ENCODE assay signal across 11 mouse cellular contexts in the genomic region with DNA sequence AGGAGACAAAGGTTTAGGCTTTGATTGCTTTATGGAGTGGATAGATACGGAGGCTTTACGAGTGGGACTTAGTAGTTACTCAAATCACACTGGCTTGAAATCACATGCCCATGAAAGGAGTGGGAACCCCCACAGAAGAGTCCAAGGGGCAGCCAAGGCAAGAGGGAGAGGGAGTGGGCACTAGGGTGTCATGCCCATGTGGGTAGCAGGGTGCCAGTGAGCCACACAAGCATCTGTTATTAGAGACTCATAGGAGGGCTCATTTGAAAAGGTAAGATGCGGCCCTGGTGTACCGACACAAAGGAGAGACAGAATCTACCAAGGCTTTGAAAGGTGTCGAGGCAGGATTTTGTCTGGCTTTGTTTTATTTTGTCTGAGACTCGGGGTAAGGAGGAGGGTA.
A peak's percentile ranks its signal among the peaks of the same experiment; 100 is the strongest.
DNase-seq lines count a peak whose midpoint lies in the region; ATAC-seq lines count a peak whose summit lies in the region.
"Had no signal": no experiment of that assay in that cellular context is flagged by ENCODE, and none has a peak within 500 bp of the region (broad histone marks: within the 10 kb centered on the region; RNA-seq: fewer than 3 reads in every experiment).

No protein-coding gene starts in this region.

- intact Hi-C loops in heart, postnatal 14 days (cut with DNase I) = no loop called here
- intact Hi-C loops in left cerebral cortex, postnatal 10 days (cut with DNase I) = no loop called here

- H3K27me3 ChIP-seq in heart, embryonic 16.5 days (ENCODE audit: control insufficient read depth, insufficient read depth, low read length) = no peaks in the 10 kb centered on the region
- H3K27me3 ChIP-seq in embryonic facial prominence, embryonic 12.5 days = no peaks in the 10 kb centered on the region
- H3K27me3 ChIP-seq in hindbrain, embryonic 10.5 days (ENCODE audit: insufficient read depth, poor library complexity, severe bottlenecking) = 0 out of 2 replicates have a peak, but pooled peaks cover 4% of the 10 kb centered on the region
- no peaks in the 10 kb centered on the region for H3K27me3 ChIP-seq in midbrain, embryonic 13.5 days
- H3K27me3 ChIP-seq: CH12.LX had no signal

- H3K9me3 ChIP-seq in heart, embryonic 16.5 days (replicated peaks; ENCODE audit: control insufficient read depth, low read length) = no peaks in the 10 kb centered on the region
- H3K9me3 ChIP-seq in embryonic facial prominence, embryonic 12.5 days = no peaks in the 10 kb centered on the region
- H3K9me3 ChIP-seq in hindbrain, embryonic 10.5 days = no peaks in the 10 kb centered on the region
- H3K9me3 ChIP-seq in midbrain, embryonic 13.5 days = no peaks in the 10 kb centered on the region

- H3K4me2 ChIP-seq in heart, embryonic 16.5 days (ENCODE audit: low read depth, low read length) = peak overlapping the region; percentile 25; the same call in 1 of the 2 replicates
- H3K4me2 ChIP-seq in embryonic facial prominence, embryonic 12.5 days (replicated peaks) = no peak overlapping the region; the same call in 1 of the 2 replicates
- H3K4me2 ChIP-seq in midbrain, embryonic 13.5 days (replicated peaks) = peak overlapping the region; percentile 30

- H3K27ac ChIP-seq in heart, embryonic 16.5 days (ENCODE audit: low read length) = no peak overlapping the region
- H3K27ac ChIP-seq in embryonic facial prominence, embryonic 12.5 days = 0 out of 2 replicates have a peak overlapping the region, but pooled peaks have one; percentile 2
- H3K27ac ChIP-seq in hindbrain, embryonic 10.5 days = peak overlapping the region; percentile 47
- no peak overlapping the region for H3K27ac ChIP-seq in midbrain, embryonic 13.5 days
- H3K27ac ChIP-seq: macrophage had no signal

- H3K9ac ChIP-seq in heart, embryonic 16.5 days (ENCODE audit: low read length) = 0 out of 2 replicates have a peak overlapping the region, but pooled peaks have one; percentile 11
- H3K9ac ChIP-seq in embryonic facial prominence, embryonic 12.5 days = no peak overlapping the region
- peak overlapping the region; percentile 19; the same call in 1 of the 2 replicates for H3K9ac ChIP-seq in midbrain, embryonic 13.5 days (replicated peaks)

- H3K4me3 ChIP-seq in heart, embryonic 16.5 days (ENCODE audit: low read length) = no peak overlapping the region; the same call in 1 of the 2 replicates
- no peak overlapping the region for H3K4me3 ChIP-seq in embryonic facial prominence, embryonic 12.5 days
- 0 out of 2 replicates have a peak overlapping the region, but pooled peaks have one; percentile 14 for H3K4me3 ChIP-seq in hindbrain, embryonic 10.5 days
- no peak overlapping the region for H3K4me3 ChIP-seq in midbrain, embryonic 13.5 days (replicated peaks)

- no peaks in the 10 kb centered on the region for H3K36me3 ChIP-seq in heart, embryonic 16.5 days (ENCODE audit: control insufficient read depth, insufficient read depth)
- no peaks in the 10 kb centered on the region for H3K36me3 ChIP-seq in embryonic facial prominence, embryonic 12.5 days
- no peaks in the 10 kb centered on the region for H3K36me3 ChIP-seq in hindbrain, embryonic 10.5 days
- H3K36me3 ChIP-seq in midbrain, embryonic 13.5 days = no peaks in the 10 kb centered on the region

- peaks cover 46% of the 10 kb centered on the region for H3K4me1 ChIP-seq in heart, embryonic 16.5 days (ENCODE audit: control insufficient read depth, insufficient read depth, low read length)
- peaks cover 25% of the 10 kb centered on the region for H3K4me1 ChIP-seq in embryonic facial prominence, embryonic 12.5 days
- peaks cover 75% of the 10 kb centered on the region for H3K4me1 ChIP-seq in hindbrain, embryonic 10.5 days (replicated peaks)
- H3K4me1 ChIP-seq in midbrain, embryonic 13.5 days (replicated peaks) = peaks cover 53% of the 10 kb centered on the region

- no peak for ATAC-seq in heart, embryonic 16.5 days (replicated peaks; ENCODE audit: extremely low read depth, insufficient read depth, low FRiP score)
- ATAC-seq in embryonic facial prominence, embryonic 12.5 days (ENCODE audit: insufficient number of reproducible peaks, insufficient read depth, low FRiP score, low TSS enrichment) = no peak
- ATAC-seq in midbrain, embryonic 13.5 days = no peak

- WGBS in heart, embryonic 16.5 days = 73% methylated on average over 6 of the region's 6 CpGs
- WGBS in embryonic facial prominence, embryonic 12.5 days = 61% methylated on average over 6 of the region's 6 CpGs
- 64% methylated on average over 6 of the region's 6 CpGs for WGBS in hindbrain, embryonic 10.5 days
- 37% methylated on average over 6 of the region's 6 CpGs for WGBS in midbrain, embryonic 13.5 days

- DNase-seq in heart, postnatal 14 days = no peak
- no peak for DNase-seq in hindbrain, embryonic 10.5 days (ENCODE audit: low spot score)
- no peak for DNase-seq in left cerebral cortex, postnatal 10 days (ENCODE audit: extremely low spot score in 1 of 2, low spot score in 2 of 2)
- no peak for DNase-seq in spleen, adult 12 weeks (ENCODE audit: low spot score)
- DNase-seq in B cell, adult 2 months = no peak
- DNase-seq: cerebellum, adult 8-10 months had no signal

Comparison
In these comparisons a context has a peak if more than half of its experiments do, and no peak if none do; other contexts are left out.
1. H3K27ac ChIP-seq: peak in embryonic facial prominence, embryonic 12.5 days (single experiment) and hindbrain, embryonic 10.5 days (single experiment); none in heart, embryonic 16.5 days (single experiment) and midbrain, embryonic 13.5 days (single experiment).